Mouse (Mus musculus): ENCODE measurements around the gene Pgd.
A peak's percentile ranks its signal among the peaks of the same experiment; 100 is the strongest.
"Not testable (repeated sequence)": the region's sequence is repeated elsewhere in the genome, so short reads cannot be mapped to it uniquely, and the experiment has no call there.

Pgd gene

GRCm38 (mm10) chr4:149166215-149166946 lies at the start of gene Pgd:
TSS of gene Pgd (minus strand) at chr4:149166771.
- peak; percentile 97 for DNase-seq (ENCODE audit: extremely low spot score, low spot score)

DNA sequence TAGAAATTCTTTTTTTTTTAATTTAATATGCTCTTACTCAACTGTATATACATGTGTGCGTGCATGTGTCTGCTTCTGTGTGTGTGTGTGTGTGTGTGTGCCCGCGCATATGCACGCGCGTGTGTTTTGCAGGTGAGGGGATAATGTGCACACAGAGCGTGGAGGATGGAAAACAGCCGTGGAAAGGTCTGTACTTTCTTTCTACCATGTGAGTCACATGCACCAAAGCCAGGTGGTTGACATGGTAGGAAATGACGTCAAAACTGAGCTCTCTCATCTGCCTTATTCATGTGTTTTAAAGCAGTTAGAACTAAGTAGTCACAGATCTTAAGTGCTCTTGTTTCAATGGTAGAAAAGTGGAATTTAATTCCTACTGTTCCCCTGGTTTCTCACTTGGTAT lies 49.4 kb upstream of the Pgd start:
- DNase-seq (ENCODE audit: extremely low spot score, low spot score) = no peak

GRCm38 (mm10) chr4:149215397-149215796 lies 48.8 kb upstream of the Pgd start:
- no peak for DNase-seq (ENCODE audit: extremely low spot score, low spot score)

DNA sequence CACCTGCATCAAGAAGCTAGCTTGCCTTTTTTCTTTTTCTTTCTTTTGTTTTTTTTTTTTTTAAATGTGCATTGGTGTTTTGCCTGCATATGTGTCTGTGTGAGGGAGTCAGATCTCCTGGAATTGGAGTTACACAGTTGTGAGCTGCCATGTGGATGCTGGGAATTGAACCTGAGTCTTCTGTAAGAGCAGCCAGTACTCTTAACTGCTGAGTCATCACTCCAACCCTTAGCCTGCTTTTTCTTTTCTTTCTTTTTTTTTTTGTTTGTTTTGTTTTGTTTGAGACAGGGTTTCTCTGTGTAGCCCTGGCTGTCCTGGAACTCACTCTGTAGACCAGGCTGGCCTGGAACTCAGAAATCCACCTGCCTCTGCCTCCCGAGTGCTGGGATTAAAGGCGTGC lies 47.9 kb upstream of the Pgd start:
- DNase-seq (ENCODE audit: extremely low spot score, low spot score) = not testable (repeated sequence)

DNA sequence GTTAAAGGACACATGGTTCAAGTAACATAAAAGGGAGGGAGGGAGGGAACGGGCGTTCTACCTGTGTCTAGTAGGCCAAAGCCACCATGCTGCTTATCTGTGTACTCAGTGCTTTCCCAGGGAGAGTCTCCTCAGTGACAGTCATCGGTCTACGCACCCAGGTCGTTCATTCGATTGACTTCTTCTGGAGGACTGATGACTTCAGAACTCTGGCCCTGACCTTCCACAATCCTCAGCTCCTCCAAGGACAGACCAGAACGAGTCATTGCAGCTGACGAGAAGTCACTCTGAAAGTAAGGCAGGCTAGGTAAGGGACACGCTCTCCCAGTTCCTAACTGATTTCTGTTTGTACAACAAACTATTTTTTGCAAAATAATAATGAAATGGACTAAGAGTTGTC lies 46.9 kb upstream of the Pgd start:
- DNase-seq (ENCODE audit: extremely low spot score, low spot score) = no peak

DNA sequence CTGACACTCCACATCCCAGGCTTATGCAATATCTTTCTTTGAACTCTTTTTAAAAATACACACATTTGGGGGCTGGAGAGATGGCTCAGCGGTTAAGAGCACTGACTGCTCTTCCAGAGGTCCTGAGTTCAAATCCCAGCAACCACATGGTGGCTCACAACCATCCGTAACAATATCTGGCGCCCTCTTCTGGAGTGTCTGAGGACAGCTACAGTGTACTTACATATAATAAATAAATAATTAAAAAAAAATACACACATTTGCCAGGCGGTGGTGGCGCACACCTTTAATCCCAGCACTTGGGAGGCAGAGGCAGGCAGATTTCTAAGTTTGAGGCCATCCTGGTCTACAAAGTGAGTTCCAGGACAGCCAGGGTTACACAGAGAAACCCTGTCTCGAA lies 44.9 kb upstream of the Pgd start:
- DNase-seq (ENCODE audit: extremely low spot score, low spot score) = not testable (repeated sequence)

DNA sequence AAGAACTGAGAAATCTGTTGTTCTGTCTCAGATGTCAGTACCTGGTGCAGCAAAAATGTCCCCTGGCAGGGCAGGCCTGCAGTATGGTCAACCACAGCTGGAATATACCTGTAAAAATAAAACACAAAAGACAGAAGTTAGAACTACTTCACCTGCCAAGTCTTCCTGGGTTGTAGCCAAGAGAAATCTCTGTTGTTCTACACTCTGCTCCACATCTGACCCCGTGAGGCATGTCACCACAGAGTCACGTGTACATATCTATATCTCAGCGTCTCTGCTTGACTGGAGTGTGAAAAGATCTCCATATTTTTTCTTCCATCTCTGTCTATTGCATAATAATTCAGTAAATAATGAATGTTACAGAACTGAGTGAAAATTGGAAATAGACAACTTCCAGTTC lies 35.9 kb upstream of the Pgd start:
- DNase-seq (ENCODE audit: extremely low spot score, low spot score) = no peak

- DNase-seq (ENCODE audit: extremely low spot score, low spot score) = no peak
These were observed 34.5 kb upstream of the Pgd start for GRCm38 (mm10) chr4:149201110-149201509.

DNA sequence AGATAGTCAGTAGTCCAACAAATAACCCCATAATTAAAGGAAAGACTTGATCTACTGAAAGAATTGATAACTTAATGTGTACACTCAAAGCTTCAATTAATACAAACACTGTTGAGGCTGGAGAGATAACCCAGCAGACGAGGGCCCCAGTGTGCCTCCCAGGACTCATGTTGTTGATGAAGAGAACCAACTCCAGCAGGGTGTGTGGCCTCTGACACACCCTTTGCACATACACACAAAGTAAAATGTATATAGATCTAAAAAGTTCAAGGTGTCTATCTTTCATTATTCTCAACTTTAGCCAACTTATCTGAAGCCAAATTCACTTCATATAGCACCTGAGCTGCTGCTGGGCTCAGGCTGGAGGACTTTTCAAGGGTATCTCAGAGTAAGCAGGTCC lies 30.6 kb upstream of the Pgd start:
- DNase-seq (ENCODE audit: extremely low spot score, low spot score) = no peak

DNA sequence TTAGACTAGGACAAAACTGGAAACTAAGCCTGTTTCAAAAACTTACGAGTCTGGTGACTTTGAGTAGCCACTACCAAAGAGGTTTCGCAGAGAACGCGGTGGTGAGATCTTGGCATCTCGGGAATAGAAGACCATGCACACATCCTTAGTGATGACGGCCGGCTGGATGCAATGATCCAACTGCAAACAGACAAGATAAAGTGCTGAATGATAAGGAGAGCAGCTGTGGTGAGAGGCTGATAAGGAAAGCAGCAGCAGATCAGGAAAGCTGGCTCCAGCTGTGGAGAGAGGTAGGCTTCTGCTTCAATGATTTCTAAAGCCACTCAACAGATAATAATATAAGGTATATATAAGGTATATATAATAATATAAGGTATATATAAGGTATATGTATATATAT lies 24.5 kb upstream of the Pgd start:
- no peak for DNase-seq (ENCODE audit: extremely low spot score, low spot score)

DNA sequence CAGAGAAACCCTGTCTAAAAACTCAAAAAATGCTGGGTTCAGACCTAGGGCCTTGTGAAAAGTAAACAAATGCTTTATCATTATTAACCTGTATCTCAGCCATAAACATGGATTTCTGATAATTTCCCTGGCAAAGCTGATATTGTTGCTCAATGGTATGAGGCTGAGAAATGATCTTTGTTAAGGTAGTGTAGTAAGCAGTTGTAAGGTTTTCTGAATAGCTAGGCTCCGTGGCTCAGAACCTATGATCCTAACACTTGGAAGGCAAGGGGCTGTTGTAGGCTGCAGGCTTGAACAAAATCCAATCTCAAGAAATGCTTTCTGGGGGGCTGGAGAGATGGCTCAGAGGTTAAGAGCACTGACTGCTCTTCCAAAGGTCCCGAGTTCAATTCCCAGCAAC lies 22.0 kb upstream of the Pgd start:
- DNase-seq (ENCODE audit: extremely low spot score, low spot score) = no peak

- no peak for DNase-seq (ENCODE audit: extremely low spot score, low spot score)
These were observed 16.2 kb upstream of the Pgd start for GRCm38 (mm10) chr4:149182755-149183154.

- DNase-seq (ENCODE audit: extremely low spot score, low spot score) = no peak
These were observed 15.6 kb upstream of the Pgd start for GRCm38 (mm10) chr4:149182192-149182591.

- no peak for DNase-seq (ENCODE audit: extremely low spot score, low spot score)
These were observed 13.0 kb upstream of the Pgd start for GRCm38 (mm10) chr4:149179573-149179972.

DNA sequence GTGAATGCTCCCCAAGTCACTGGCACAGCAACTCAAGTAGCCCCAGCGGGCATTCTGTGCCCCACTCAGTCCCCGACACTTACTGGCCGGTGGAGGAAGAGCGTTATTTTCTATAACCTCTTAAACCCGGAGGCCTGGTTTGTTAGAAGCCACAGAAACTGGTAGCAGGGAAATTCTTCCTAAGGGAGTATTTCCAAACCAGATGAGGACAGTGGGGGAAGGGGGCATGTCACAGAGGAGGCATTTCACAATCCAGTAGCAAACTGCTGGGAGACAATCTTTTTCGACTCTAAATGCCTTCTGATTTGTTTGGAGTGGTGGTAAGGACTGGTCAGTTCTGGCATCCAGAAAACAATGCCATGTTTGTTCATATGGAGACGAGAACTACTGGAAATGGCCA lies 12.6 kb upstream of the Pgd start:
- DNase-seq (ENCODE audit: extremely low spot score, low spot score) = no peak

DNA sequence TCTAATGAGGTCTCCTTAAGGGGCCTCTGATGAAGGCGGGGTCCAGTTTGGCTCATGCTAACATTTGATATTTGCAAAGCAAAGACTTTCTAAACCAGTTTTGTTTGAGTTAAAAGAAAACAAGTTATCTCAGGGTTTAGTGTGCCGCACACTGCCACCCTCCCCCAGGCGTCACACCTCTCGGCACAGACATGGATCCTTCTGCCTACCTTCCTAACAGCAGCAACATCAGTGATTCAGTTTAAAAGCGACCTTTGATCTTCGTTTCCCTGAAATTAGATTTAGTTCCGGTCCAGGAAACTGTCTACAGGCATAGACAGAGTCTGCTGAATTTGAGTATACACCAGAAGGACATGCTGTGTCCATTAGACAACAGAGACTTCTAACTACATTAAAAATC lies 11.8 kb upstream of the Pgd start:
- no peak for DNase-seq (ENCODE audit: extremely low spot score, low spot score)

DNA sequence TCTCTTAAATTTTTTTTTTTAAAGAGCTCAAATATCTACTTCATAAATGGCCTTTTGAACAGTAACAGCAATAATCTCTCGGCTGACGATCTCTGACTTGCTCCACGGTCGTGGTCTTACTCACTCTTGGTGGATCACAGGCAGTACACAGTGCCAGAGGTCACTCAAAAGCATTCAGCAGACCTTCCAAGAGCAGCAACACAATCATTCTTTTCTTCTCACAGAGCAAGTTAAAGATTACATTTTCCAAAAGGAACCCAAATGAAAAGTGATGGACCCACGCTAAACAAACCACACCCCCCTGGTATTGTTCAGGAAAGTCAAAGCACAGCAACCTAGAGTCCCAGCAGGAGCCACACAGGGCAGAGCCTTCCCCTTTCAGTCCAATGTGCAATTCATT lies 10.5 kb upstream of the Pgd start:
- no peak for DNase-seq (ENCODE audit: extremely low spot score, low spot score)

GRCm38 (mm10) chr4:149176645-149177044 lies 10.1 kb upstream of the Pgd start:
- no peak for DNase-seq (ENCODE audit: extremely low spot score, low spot score)

DNA sequence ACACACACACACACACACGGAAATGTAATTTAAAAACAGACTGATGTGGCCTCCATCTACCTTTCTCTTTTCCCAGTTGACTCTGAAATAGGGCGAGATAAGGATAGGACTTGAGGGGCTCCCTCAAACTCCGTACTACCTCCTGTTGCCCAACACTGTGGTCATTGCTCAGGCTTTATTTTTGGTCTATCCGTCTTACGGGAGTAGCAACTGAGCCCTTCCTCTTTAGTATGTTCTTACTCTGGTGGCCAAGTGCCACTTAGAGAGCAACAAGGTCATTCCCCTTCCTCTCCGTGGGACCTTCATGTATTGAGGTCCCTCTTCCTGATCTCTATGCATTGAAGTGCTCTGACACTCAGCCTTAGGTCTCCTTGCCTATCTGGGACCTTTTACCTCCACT lies 7.1 kb upstream of the Pgd start:
- no peak for DNase-seq (ENCODE audit: extremely low spot score, low spot score)

DNA sequence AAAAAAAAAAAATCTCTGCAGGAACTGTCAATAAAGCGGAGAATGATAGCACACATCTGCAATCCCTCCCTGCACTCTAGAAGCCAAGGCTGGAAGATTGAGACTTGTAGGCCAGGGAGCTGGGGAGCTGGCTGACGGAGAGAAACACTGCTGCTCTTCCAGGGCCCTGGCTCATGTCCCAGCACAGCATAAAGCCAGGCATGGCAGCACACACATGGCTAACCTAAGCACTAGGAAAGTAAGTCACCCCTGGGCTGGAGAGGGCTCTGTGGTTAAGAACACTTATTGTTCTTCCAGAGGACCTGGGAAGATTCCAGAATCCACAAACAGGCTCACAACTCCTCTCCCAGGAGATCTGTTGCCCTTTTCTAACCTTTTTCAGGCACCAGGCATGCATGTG lies 6.1 kb upstream of the Pgd start:
- DNase-seq (ENCODE audit: extremely low spot score, low spot score) = no peak

DNA sequence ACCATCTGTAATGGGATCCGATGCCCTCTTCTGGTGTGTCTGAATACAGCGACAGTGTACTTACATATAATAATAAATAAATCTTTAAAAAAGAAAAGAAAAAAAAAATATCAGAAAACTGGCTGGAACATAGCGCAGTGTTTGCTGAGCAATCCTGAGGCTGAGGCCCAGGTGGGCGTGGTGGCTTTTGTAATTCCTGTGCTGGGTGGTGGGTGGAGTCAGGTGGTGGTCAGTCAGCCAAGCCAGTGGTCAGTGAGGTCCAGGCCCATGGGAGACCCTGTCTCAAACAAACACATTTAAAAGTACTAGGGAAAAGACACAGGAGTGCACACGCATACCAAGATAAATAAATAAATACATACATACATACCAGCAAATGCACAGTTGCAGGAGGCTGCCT lies 5.5 kb upstream of the Pgd start:
- DNase-seq (ENCODE audit: extremely low spot score, low spot score) = no peak

- DNase-seq (ENCODE audit: extremely low spot score, low spot score) = no peak
These were observed 5.0 kb upstream of the Pgd start for GRCm38 (mm10) chr4:149171581-149171981.

DNA sequence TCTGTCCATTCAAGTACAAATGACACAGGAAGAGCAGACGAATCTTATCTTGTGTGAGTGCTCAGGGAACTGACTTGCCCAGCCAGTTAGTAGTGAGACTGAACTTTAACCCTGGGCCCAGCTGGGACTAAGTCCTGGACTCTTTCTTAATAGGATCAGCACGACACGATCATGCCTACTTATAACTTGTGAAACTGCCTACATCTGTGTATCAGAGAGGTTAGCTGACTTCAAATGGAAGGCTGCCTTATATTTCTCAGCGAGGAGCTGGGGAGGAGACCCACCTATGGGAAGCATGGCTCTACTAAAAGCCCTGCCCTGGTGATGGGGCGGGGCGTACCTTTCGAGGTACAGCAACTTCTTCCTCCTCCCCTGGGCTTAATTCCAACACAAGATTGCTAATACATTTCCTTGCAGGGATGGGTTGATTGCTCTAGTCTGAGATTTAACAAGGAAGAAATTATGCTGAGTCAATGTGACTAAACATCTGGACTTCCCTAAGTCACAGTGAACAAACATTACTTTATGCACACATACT lies 3.9 kb upstream of the Pgd start:
- no peak for DNase-seq (ENCODE audit: extremely low spot score, low spot score)

DNA sequence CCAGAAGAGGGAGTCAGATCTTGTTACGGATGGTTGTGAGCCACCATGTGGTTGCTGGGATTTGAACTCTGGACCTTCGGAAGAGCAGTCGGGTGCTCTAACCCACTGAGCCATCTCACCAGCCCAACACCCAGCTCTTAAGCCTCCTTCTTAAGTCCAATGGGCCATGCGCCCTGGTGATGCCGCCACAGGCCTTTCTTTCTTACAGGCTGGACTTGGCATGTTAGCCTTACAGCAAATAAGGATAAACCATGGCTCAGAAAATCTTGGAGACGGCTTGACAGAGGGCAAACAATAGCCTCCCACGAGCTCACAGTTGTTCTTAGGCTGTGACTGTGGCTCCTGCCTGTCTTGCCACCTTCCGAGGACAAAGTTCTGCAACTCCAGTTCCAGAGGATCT lies 3.4 kb upstream of the Pgd start:
- DNase-seq (ENCODE audit: extremely low spot score, low spot score) = not testable (repeated sequence)

Data from neural tube, embryonic 10.5 days (tissue).